Mouse (Mus musculus) bone marrow, adult 2 months (tissue): ENCODE data around the gene Ndufs1. TPM values are rescaled to one million over a fixed set of nuclear protein-coding genes. Genes with fewer than 3 reads are reported as not detected.

Experiments
- H3K27ac ChIP-seq: fragments of 200-500 bp; 2 replicates; pipeline ENCODE4 v1.5.1; 2012; ENCODE audit warnings: low read depth, mild to moderate bottlenecking, control low read depth, inconsistent platforms, low read length; ENCODE audit not compliant: control insufficient read depth, poor library complexity, insufficient read depth
- H3K4me1 ChIP-seq: fragments of 200-500 bp; 2 replicates; pipeline ENCODE4 v1.6.1; 2011; ENCODE audit warnings: low read length; ENCODE audit not compliant: control insufficient read depth, insufficient read depth
- H3K4me3 ChIP-seq: fragments of 200-500 bp; replicated peaks from 2 replicates; pipeline ENCODE3; 2011; ENCODE audit warnings: mild to moderate bottlenecking, low read depth, low read length, control low read depth; ENCODE audit not compliant: control insufficient read depth
- CTCF ChIP-seq: fragments of 200-500 bp; IDR thresholded peaks from 2 replicates; pipeline ENCODE4 v1.5.1; 2011; ENCODE audit warnings: low read length, control low read depth; ENCODE audit not compliant: control insufficient read depth, insufficient read depth
- POLR2A ChIP-seq: fragments of 200-500 bp; IDR thresholded peaks from 2 replicates; pipeline ENCODE4 v1.6.1; 2011; ENCODE audit warnings: low read depth, mild to moderate bottlenecking, control low read depth, low read length, borderline replicate concordance; ENCODE audit not compliant: control insufficient read depth
- WGBS: fragments of 180-500 bp; shearing (Covaris S2); methylation state at CpG from one replicate; pipeline ENCODE4 v1.1.7; 2018; 5-methylcytosine and 5-hydroxymethylcytosine counted together
- polyA plus RNA-seq: library from polyadenylated mRNA; stranded (reverse); fragments of >200 nt; gene quantifications from 2 replicates; pipeline ENCODE4 v1.2.4, GENCODE M21; 2011; ENCODE audit warnings: low replicate concordance; ENCODE audit not compliant: missing spikeins, insufficient read depth, insufficient read length

Ndufs1 gene
- polyA plus RNA-seq, 1 experiment: 47.0 TPM

GRCm38 (mm10) chr1:63204660-63205394 is 28.2 kb upstream of the Ndufs1 start:
- TF ChIP-seq CTCF (no peak), POLR2A (no peak)
- Histone ChIP-seq H3K4me3 (no peak overlapping the region), H3K27ac (no peak overlapping the region), H3K4me1 (no peaks in the 10 kb centered on the region)
- 54% methylated on average over 7 of the region's 7 CpGs for WGBS

DNA sequence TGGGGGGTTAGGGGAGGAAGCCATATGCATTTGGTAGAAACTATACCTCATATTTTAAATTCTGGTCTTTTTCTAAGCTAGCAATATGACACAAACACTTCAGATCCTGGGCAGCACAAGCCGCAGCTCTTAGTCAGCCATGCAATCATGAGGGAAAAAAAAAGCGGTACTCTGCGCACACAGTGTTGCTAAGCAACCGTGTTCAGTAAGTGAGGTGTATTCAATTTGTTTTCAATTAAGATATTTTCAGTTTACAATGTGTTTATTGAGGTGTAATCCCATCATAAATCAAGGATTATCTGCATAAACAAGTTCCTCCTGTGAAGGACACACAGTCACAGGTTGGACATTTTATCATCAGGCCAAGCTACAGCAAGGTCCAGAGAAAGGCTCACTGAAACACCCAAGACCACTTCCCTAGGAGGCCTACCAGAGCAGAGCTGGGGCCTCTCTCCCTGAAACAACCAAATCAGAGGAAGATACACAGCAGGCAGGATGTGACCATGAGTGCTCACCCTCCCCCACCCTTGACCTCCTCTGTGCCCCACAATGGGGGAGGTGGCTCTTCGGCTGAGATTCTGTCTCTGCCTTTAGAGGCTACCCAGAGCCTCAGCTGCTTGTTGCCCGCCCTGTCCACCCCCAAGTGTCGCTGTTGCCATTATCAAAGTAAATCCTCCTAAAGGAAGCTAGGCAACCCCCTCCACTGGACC is 27.5 kb upstream of the Ndufs1 start:
- TF ChIP-seq POLR2A (no peak), CTCF (no peak)
- WGBS: 40% methylated on average over 7 of the region's 7 CpGs
- Histone ChIP-seq H3K27ac (no peak overlapping the region), H3K4me1 (no peaks in the 10 kb centered on the region), H3K4me3 (no peak overlapping the region)

- no peak overlapping the region for H3K27ac ChIP-seq
- WGBS: 81% methylated on average over 1 of the region's 1 CpGs
- no peaks in the 10 kb centered on the region for H3K4me1 ChIP-seq
- TF ChIP-seq POLR2A (no peak), CTCF (no peak)
- no peak overlapping the region for H3K4me3 ChIP-seq
Measured at GRCm38 (mm10) chr1:63203471-63203870, 26.8 kb upstream of the Ndufs1 start.

DNA sequence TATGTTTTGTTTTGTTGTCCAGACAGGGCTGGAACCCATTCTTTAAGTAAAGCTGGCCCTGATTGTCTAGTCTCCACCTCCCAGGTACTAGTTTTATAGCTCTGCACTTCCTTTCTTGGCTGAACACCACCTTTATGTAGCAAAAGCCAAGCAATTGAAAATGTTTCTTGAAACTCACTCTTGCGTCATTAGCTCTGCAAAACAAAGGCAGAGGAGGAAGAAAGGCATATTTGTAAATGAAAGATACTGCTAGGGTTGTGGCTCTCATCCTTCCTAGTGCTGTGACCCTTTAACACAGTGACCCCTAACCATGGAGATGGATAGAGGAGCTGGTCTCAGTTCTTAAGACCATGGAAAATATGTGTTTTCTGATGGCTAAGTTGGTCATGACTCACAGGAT is 25.0 kb upstream of the Ndufs1 start:
- WGBS: 83% methylated on average over 1 of the region's 1 CpGs
- no peak for TF ChIP-seq POLR2A
- TF ChIP-seq CTCF: no peak
- Histone ChIP-seq H3K4me1 (no peaks in the 10 kb centered on the region), H3K27ac (no peak overlapping the region), H3K4me3 (no peak overlapping the region)

DNA sequence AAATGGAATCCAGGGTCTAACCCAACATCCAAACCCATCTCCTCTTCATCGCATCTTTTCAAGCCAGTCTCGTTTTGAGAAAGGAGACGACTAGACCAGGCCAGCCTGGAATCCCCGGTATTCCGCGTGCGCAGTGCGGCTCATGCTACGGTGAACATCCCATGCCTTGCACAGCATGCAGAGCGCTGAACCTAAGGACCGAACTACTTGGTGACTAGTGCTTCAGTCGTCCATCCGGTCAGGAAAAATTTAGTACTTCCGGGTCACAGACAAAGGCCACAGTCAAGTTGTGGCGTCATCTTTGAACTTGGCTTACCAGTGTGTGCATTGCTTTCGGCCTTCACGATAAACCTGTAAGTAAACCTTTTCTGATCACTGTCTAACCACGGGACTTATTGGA is 23.7 kb upstream of the Ndufs1 start:
- TF ChIP-seq POLR2A (no peak), CTCF (no peak)
- 89% methylated on average over 18 of the region's 18 CpGs for WGBS
- H3K4me3 ChIP-seq: no peak overlapping the region
- no peaks in the 10 kb centered on the region for H3K4me1 ChIP-seq
- H3K27ac ChIP-seq: no peak overlapping the region

DNA sequence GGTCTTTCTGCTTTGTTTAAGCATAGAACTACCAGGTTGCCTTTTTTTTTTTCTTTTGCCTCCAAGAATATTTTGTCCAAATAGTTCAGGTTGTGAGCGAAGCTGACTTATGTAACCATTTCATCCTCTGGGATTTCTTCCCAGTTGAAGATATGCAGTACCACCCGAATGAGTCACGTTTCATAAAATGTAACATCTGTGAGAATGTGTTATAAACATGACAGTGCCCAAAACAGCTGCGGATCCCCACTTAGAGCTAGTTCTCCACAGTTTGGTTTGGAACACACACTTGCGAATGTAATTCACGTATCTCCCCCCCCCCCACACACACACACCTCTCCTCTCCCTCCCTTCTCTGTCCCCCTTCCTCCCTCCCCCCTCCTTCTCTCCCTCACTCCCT is 22.8 kb upstream of the Ndufs1 start:
- 93% methylated on average over 6 of the region's 6 CpGs for WGBS
- no peaks in the 10 kb centered on the region for H3K4me1 ChIP-seq
- H3K27ac ChIP-seq: no peak overlapping the region
- H3K4me3 ChIP-seq: no peak overlapping the region
- TF ChIP-seq CTCF: no peak
- no peak for TF ChIP-seq POLR2A

DNA sequence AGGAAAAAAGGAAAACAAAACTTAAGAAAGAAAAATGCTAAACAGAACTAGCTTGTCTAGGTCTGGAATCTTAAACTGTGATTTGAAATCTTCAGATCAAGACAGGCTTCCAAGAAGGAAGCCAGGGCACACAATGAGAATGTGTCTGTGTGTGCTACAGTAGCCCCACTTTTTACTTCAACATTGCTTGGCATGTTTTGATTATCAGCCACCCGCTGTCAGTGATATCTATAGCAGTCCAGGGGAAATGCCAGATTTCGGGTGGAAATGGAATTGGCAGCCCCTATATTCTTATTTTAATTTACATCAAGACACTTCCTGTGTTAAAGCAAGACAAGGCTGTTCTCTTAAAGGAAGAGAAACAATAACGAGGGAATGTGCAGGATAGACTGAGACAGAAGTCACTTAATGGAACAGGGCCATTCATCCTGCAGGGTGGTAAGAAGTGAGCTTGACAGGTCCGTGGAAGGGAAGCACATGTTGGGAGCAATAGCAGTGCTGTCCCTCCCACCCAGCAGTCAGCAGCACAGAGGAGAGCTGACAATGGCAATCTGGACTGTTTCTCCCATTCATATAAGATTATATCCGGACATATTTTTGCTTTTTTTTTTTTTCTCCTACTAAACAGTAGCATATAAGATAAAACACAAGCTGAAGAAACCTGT is 19.3 kb upstream of the Ndufs1 start:
- H3K4me3 ChIP-seq: no peak overlapping the region
- H3K4me1 ChIP-seq: no peaks in the 10 kb centered on the region
- TF ChIP-seq CTCF (no peak), POLR2A (no peak)
- WGBS: 38% methylated on average over 5 of the region's 5 CpGs
- no peak overlapping the region for H3K27ac ChIP-seq
